Mouse (Mus musculus) T-helper 17 cell (primary cell): Measurements from ENCODE around the gene Abi3.

Experiments used
- in situ Hi-C, 2 experiments: fragments of 300-600 bp; cut with MboI, MseI; formaldehyde crosslinking; loops; 1 replicate in 1 of 2; 2 replicates in 1 of 2; pipeline ENCODE4 v1.15.1; 2025; ENCODE audit warnings: high pct_unique_total_duplicates in 2 of 2

The Abi3 gene

DNA sequence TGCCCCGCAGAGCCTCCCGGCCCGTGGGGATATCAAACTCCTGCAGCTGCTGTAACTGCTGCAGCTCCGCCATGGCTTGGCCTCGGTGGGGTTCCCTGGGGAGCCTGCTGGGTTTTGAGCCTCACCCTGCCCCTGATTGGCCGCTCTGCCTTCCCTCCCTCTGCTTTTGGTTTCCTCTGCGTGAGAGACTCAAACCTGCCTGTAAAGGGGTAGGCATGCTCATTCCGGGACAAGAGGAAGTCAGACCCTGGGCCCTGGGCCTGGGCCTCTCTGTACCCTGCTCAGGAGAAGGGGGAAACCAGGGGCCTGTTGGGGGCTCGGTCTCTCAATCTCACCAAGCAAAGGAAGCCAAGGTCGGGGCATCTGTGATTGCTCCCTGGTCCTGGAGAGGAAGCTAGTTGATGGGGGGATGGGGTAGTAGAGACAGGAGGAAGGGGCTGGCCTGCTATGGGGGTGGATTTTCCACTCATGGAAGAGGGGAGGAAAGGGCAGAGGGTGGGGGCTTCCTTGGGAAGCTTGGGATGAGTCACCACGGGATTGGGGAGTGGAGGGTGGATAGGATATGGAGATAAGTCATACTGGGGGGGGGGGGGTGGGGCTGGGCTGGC, at the start of gene Abi3:
Abi3 (minus strand) TSS at position 403 of the 608 bp plus-strand sequence.
- in situ Hi-C loops = no loop called here

DNA sequence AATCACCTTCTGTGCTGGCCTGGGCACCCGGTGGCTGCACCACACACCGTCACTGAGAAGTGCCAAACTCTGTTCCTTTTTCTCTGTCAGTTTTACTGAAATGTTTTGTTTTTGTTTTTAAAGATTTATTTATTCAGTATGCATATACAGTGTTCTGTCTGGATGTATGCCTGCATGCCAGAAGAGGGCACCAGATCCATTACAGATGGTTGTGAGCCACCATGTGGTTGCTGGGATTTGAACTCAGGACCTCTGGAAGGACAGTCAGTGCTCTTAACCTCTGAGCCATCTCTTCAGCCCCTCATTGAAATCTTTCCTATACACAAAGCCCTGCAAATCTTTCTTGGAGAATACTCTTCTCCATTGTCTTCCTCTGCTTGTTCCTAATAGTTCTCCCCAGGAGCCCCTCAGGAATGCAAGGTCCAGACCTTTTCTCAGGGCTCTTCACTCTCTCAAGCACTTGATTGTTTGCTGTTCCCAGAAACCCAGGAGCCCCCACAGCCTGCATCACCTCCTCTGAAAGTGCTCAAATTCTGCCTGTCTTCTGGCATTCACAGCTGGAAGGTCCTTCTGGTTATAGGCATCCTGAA, 48.3 kb upstream of the Abi3 start:
- in situ Hi-C loops = no loop called here

DNA sequence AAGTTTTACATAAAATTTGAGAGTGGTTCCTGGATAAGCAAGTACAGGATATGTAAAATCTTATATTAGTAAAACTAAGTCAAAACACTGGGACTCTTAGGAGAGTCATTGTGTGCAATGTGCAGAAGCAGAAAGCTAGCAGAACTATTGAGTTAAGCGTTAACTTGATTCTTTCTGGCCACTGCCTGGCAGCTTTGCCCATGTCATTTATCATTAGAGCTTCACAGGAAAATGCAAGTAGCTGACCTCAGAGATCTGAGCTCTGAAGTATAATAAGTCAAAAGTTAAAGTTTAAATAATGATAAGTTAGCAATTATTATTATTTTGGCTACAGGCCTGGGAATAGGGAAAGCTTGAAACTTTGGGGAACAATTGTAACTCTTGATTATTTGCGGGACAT, 37.6 kb upstream of the Abi3 start:
- in situ Hi-C loops = loop anchor here in 1 of 2 experiments (5.0 kb wide), 1 partner anchor 67 kb away; no protein-coding TSS in a partner anchor

DNA sequence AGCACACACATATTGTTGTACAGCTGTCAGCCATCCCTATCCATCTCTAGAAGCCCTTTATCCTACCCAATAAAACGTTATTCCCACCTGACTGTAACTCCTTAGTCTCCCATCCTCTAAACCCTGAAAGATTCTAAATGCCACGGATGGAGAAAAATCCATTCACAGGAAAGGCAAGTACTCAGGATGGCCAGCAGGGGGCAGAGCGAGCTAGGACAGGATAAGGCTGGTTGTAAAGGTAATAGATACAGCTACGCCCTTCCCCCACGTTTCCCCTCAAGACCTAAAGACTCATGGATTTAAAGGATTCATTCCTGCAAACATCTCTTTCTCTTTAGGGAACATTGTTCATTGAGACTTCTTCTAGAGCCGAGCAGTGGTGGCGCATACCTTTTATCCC, 34.0 kb upstream of the Abi3 start:
- in situ Hi-C loops = no loop called here

DNA sequence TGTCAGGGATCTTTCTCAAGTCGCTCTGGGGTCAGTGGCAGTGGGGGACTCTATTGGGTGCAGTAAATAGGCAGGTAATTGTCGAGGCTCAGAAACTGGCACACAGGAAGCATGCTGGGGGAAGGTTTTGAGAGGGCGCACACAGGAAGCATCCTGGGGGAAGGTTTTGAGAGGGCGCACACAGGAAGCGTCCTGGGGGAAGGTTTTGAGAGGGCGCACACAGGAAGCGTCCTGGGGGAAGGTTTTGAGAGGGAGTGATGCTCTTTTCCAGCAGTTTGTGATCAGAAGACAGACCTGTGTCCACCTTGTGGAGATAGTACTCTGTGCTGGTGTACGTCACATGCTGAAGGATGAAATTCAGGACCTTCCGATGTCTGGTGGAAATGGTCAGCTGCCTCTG, 33.5 kb upstream of the Abi3 start:
- in situ Hi-C loops = no loop called here

DNA sequence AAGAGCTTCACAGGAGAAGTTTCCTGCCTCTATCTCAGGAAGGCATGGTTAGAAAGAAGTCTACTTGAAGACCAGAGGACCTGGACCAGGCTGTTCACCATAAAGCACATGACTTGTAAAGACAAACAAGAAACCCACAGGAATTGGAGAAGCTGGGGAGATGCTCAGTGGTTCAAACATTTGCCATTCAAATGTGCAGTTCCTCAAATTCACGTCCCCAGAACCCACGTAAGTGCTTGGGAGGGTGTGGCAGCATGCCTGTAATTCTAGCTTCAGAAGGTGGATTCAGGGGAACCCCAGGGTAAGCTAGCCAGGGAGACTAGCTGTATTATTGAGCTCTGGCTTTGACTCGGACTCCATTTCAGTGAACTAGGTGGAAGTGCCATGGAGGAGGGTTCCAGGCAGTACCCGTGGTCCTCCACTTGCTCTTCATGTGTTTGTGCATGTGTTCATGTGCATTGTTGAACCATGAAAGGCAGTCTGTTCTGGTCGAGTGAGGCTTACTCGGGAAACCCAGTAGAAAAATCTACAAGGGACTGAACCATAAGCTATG, 27.7 kb upstream of the Abi3 start:
- in situ Hi-C loops = loop anchor here in 1 of 2 experiments (5.0 kb wide), 1 partner anchor 97 kb away; no protein-coding TSS in a partner anchor

DNA sequence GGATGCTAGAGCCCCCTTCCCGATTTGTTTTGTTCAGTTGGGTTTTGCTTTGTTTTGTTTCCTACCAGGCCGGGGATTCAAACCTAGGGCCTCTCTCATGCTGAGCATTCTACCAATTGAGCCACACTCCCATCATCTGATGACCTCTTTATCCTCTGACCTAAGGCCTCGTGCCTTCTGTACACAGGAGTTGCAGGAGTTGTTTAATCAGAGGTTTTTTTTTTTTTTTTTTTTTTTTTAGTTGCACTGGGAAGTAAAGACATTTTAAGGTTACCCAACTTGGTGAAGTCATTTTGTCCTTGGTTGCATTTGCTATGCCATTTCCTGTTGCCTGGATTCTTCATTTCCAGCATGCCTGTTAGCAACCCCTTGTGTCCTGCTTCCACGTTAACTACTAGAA, 27.2 kb upstream of the Abi3 start:
- in situ Hi-C loops = loop anchor here in 1 of 2 experiments (5.0 kb wide), 1 partner anchor 98 kb away; no protein-coding TSS in a partner anchor

DNA sequence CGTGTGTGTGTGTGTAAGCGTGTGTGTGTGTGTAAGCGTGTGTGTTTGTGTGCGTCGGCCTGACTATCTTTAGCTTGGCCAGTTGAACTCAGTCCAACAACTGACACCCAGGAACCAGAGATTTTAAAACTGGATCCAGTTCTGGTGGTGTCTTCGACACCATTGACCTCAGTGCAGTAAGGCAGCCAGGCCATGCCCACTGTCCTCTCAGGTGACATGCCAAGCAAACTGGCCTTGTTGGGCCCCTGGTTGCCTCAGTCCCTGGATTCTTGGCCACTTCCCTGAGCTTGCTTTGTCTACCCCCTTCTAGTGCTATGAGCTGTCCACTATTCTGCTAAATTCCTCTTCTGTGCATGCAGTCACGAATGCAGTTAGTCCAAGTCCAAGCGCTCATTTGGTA, 19.1 kb upstream of the Abi3 start:
- in situ Hi-C loops = no loop called here

DNA sequence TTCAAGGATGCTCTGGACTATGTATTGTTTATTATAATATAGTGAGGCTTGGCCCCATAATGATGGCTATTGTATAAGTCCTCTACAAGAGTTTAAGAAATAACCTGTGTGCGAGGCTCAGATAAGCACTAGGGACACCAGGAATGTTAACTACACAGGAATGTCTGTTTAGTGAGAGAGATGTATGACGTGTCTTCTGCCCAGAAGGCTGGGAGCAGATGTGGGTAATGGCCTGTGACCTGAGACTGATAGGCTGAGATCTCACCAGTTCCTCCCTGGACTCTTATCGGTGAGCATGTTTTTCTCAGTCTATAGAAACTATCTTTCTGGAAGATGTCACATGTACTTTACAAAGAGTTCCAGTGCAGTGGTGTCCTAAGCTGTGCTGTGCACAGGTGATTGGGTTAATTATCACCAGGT, 17.8 kb upstream of the Abi3 start:
- in situ Hi-C loops = no loop called here

DNA sequence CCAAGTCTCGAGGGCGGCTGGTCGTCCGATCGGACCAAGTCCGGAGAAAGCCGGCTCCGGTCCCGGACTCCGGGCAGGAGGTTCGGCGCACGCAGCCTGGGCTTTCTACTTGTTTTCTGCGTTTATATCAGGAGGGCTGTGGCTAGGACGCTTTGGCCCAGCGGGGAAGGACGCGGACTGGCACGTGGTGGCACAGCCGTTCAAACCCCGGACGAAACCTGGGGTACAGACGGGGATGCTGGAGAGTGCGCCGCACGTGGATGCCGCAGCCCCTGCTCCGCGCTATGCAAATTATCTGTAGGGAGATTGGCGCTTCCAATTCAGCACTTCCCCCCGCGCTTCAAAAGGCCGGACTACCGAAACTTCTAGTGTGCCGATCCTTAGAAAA, 17.2 kb upstream of the Abi3 start:
- in situ Hi-C loops = no loop called here

DNA sequence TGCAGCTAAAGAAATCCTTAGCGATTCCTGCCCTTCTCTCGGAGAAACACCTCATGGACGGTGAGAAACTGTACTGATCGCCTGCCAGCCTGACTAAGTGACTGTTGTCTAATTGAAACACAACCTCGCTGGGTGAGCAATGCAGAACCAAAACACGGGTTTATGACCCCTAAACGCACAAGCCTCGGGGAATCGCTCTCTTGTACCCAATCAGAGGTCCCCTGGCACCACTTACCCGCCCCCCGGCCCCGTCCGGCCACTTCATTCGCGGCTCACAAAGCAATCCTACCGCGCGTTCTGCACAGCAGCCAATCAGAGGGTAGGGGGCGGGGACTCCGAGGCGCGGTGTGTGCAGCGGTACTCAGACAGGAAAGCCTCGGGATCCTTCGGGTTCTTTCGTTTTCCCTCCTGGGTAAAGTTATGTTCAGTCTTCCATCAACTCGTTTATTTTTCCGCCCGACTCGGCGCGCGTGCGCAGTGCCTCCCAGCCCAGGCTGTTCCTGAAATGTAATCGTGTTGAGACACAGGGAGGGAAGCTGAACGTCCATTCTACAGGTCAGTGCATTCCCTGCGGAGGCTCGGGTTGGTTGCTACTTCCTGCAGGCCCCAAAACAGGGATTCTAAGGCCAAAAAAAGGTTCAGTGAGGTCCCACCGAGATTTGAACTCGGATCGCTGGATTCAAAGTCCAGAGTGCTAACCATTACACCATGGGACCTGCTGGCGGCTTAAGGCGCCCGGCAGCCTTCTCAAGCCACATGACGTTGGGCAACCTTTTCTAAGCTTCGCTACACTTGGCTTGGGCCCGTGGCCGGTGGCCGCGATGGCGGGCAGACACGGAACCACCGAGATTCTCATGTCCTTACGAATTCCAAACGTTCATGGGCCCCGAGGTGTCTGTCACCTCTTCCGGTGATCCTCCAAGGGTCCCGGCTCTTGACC, 16.5 kb upstream of the Abi3 start:
- in situ Hi-C loops = no loop called here

DNA sequence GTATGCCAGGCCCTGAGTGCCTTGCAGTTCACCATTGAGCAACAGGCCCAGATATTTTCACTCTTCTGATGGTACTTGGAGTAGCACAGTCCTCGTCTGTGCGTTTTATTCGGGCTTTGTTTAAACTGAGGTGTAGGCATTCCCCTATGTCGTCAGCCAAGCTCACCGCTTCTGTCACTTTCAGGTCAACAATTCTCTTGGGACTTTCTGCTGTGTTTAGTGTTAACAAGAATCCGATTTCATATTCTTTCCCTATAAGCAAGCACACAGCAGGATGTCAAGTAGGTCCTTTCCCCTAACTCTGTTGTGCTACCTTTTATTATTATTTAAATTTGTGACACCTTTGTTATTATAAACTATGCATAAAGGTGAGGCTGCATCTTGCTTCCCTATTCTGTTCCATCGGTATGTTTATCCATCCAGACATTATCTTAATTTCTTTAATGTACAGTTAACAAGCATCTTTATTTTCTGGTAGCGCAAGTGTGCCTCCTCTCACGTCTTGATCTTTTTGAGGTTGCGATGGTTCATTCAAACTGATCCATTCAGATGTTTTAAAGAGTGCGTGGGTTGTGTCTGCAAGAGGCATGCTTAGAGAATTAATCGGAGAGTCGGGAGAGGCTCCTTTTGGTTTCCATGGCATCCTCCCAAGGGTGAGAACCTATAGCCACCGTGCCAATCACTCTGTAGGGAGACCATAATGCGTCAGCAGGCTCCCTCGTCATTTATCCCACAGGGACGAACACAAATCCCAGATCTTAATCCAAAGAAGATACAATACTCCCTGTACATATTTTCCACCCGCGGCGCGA, 15.6 kb upstream of the Abi3 start:
- in situ Hi-C loops = no loop called here

DNA sequence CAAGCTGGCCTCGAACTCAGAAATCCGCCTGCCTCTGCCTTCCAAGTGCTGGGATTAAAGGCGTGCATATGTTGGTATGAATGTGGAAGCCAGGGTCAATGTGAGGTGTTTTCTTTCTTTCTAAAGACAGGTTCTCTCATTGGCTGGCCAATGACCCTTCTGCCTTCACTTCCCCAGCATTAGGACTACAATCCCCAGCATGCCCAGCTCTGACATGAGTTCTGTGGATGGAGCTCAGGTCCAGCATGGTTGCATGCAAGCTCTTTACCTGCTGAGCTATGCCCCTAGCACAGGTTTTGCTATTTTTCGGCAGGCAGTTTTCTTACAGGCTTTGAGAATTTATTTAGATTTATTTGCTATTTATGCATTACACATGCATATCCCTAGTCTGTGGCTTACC, 15.0 kb upstream of the Abi3 start:
- in situ Hi-C loops = no loop called here

DNA sequence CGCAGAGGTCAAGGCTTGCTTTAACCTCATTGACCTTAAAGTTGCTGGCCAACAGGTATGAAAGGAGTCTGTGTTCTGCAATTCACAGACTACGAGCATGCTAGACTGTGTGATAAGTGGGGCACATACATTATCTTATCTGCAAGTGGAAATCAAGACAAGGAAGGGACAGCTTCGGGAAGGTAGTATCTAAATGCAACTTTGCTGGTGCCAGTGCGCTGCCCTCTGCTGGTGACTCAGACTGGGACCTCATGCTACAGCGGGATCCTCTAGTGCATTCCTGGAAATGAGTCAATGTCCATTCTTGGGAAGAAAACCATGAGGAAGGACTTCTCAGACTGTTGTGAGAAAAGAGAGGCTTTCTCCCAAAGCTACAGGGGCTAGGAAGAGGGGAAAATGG, 11.4 kb upstream of the Abi3 start:
- in situ Hi-C loops = no loop called here

DNA sequence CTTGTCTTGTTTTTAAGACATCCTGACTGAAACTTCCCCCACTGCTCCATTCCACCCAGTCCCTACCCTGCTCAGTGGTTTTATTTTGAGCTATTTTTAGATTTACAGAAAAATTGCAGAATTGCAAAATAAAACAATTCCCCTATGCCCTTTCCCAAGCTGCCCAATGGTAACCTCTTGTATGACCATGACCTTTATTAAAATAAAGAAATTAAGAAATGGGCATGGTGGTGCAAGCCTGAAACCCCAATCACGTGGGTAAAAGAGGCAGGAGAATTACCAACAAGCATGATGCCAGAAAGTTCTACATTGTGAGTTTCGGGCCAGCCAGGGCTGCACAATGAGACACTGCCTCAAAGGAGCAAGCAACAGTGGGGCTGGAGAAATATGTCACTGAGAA, 8.6 kb upstream of the Abi3 start:
- in situ Hi-C loops = no loop called here

DNA sequence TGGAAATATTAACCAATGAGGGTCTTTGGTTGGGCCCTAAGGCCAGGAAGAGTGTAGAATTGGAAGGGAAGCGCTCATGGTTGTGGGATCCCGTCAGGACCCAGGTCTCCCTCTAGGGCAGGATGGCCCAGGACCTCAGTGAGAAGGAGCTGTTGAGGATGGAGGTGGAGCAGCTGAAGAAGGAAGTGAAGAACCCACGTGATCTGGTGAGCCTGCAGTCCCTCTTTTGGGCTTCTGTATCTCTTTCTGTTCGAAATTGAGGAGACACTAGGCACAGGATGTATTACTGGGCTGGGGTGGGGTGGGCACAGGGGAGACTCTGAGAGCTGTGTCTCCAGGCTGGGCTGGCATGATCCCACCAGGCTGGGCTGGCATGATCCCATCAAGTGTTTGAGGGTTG, 2.7 kb upstream of the Abi3 start:
- in situ Hi-C loops = no loop called here

DNA sequence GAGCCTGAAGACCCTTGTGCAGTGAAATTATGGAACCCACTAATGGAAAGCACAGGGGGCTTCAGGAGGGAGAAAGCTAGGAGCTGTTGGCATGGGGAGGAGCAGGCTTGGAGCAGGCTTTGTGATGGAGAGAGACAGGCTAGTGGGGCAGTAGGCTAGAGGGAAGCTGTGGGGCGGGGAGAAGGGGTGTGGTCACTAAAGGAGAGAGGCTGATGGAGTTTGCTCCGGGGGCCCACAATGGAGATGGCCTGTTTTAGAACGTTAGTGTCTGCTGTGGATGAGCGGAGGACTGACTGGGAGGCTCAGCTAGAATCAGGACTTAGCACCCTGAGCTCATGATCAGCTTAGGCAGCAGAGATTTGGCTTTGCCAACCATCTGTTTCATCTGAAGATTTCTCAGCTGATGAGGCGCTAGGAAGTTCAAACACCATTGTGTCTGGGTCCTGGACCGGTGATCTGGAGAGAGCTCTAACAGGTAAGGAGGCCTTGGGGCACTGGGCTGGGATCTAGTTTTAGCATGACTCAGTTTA, 1.2 kb upstream of the Abi3 start:
- in situ Hi-C loops = no loop called here

DNA sequence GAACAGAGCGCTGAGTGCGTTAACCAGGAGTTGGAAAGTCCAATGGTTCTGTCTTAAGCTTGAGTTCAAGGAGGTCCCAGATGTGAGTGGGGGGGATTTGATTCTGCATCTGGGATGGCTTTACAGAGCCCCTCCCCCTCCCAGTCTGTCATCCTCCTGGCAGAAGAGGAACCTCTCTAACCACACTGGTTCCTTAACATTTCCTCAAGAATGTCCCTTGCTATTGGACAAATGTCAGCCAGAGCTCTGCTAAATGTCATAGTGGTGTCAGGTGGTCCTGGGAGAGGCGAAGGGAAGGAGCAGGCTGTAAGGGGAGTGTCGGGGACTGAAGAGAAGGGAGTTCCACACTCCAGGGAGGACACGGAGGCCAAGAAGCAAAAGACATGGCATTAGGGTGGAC, 677 bp upstream of the Abi3 start:
- in situ Hi-C loops = no loop called here

DNA sequence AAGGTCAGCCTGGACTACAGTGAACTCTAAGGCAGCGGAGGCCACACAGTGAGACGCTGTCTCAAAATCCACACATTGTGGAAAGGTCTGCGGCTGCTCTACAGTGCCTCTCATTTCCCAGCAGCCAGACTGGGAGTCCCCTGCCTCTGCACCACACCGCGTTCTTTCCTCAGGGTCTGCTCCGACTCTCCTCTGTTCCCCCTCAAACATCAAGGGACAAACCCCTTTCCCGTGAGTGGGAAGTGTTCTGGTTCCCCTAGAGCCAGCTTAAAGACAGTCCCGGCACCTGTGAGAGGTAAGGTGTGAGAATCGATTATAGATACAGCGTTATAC, 812 bp downstream of the Abi3 start:
- in situ Hi-C loops = no loop called here

DNA sequence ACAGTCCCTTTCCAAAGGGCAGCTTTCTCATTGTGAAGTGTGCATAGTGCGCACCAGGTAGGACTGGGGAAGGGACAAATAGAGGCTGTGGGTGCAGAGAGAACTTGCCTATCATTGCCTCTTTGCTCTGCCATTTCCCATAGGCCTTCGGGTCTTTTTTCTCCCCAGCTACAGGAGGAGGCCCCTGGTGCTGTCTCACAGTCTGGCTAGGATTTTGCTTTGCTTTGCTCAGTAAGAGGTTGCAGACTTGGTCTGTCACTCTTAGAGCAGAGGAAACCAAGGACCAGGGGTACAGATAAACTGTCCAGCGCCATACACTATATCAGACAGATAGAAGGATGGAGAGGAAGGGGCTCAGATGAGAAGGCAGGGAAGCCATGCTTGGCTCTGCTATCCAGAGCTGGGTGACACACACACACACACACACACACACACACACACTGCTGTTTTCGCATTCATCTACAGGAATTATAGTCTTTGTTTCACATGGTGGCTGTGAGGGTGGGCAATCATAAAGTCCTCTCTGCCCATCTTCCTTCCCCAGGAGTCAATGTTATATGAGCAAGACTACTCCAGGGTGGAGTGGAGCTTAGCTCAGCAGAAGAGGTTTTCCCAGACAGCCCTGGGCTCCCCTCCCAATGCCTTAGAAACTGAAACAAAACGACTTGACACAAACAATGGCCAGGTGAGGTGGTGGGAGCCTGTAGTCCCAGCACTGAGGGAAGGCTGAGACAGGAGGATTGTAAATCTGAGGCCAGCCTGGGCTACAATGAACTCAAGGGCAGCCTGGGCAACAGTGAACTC, 1.4 kb downstream of the Abi3 start:
- in situ Hi-C loops = no loop called here
